Mouse (Mus musculus): ENCODE measurements at regions not wholly inside any gene's neighbourhood (a gene's known extent, or its start where the extent isn't known, plus 50 kb on each side); places are given as distances from the start of the nearest gene placed in this dataset.
"Not testable (repeated sequence)": the region's sequence is repeated elsewhere in the genome, so short reads cannot be mapped to it uniquely, and the experiment has no call there.

DNA sequence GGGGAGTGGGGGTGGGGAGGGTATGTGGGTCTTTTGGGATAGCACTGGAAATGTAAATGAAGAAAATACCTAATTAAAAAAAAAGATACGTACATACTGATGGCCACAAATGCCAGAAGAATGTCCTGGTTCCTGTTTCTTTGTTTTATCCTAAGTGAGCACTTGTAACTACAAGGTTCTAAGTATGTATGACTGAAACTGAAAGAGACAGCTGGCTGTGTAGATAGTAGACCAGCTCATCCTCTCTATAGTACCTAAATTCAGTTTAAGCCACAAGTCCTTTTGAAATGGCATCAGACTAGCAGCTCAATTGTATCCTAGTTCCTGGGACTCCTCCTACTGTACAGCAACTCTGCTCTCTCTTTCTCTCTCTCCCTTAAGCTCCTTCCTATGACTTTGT lies 994.6 kb downstream of the Diaph2 start:
- not testable (repeated sequence) for TF ChIP-seq CTCF (IDR thresholded peaks at IDR 0.05; ENCODE audit: low read depth); EP300 (optimal IDR thresholded peaks at IDR 0.05)
